13 mouse cellular contexts compared by ENCODE assay signal in the genomic region with DNA sequence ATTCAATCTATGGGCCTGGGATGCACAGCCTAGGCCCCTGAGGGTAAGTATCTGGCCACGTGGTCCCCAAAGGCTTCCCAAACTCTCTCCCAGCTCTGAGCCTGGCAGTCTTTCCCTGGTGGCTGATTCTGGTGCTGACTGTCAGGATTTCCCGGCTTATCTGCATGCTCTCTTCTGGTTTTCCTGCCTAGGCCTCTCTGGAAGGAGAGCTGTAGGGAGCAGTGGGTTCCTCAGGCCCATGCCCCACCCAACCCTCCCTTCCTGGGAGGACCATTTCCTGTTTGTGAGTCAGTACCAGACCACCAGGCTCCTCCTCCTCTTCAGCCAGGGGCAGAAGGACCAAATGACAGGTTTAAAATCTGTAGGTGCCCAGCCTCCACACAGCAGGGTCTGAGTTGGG. TPM values are rescaled to one million over a fixed set of nuclear protein-coding genes. Genes with fewer than 3 reads are reported as not detected.
A peak's percentile ranks its signal among the peaks of the same experiment; 100 is the strongest.
DNase-seq lines count a peak whose midpoint lies in the region; ATAC-seq and TF ChIP-seq lines count a peak whose summit lies in the region.
"Had no signal": no experiment of that assay in that cellular context is flagged by ENCODE, and none has a peak within 500 bp of the region (broad histone marks: within the 10 kb centered on the region; RNA-seq: fewer than 3 reads in every experiment).

No protein-coding gene starts in this region.

- H3K79me2 ChIP-seq in CH12.LX (replicated peaks; ENCODE audit: control insufficient read depth, extremely low read depth, insufficient read depth, poor library complexity, severe bottlenecking), result no peaks in the 10 kb centered on the region

- no peak for TF ChIP-seq RAD21 in CH12.LX (IDR thresholded peaks at IDR 0.05; ENCODE audit: low read depth, low read length)

- intact Hi-C loops in heart, postnatal 25 days (cut with DNase I), result no loop called here

- no peak for TF ChIP-seq EP300 in CH12.LX (IDR thresholded peaks at IDR 0.05; ENCODE audit: low read length)

- peak overlapping the region; percentile 73 for H3K27ac ChIP-seq in heart, embryonic 13.5 days (replicated peaks)
- H3K27ac ChIP-seq in CH12.LX (ENCODE audit: insufficient read depth, low read depth), result no peak overlapping the region
- H3K27ac ChIP-seq in liver, embryonic 16.5 days (ENCODE audit: low read length), result peak overlapping the region; percentile 17; the same call in 1 of the 2 replicates
- H3K27ac ChIP-seq: hindbrain, embryonic 14.5 days; lung, embryonic 15.5 days had no signal

- no peaks in the 10 kb centered on the region for H3K9me3 ChIP-seq in heart, embryonic 13.5 days
- H3K9me3 ChIP-seq in CH12.LX (replicated peaks; ENCODE audit: low read length), result no peaks in the 10 kb centered on the region
- no peaks in the 10 kb centered on the region for H3K9me3 ChIP-seq in liver, embryonic 16.5 days (replicated peaks; ENCODE audit: control insufficient read depth, low read length)
- H3K9me3 ChIP-seq: lung, embryonic 15.5 days had no signal

- no peak for TF ChIP-seq POLR2A in CH12.LX (IDR thresholded peaks at IDR 0.05; ENCODE audit: low read depth, low read length)

- peaks cover 59% of the 10 kb centered on the region for H3K4me1 ChIP-seq in heart, embryonic 13.5 days
- H3K4me1 ChIP-seq in CH12.LX (ENCODE audit: control insufficient read depth in 1 of 2, insufficient read depth in 2 of 2), result peaks cover 3 to 53% of the 10 kb centered on the region in 2 experiments
- no peaks in the 10 kb centered on the region for H3K4me1 ChIP-seq in liver, embryonic 16.5 days (ENCODE audit: control insufficient read depth, low read depth, low read length)

- dilution Hi-C loops in CH12.LX (cut with MboI; ENCODE audit: extremely low pct_ligation_motif_present, extremely low pct_unique_long_range_greater_than_20kb, low sequenced_read_pairs), result no loop called here

- H3K36me3 ChIP-seq in heart, embryonic 13.5 days, result 0 out of 2 replicates have a peak, but pooled peaks cover 4% of the 10 kb centered on the region
- H3K36me3 ChIP-seq in CH12.LX (replicated peaks in 1 of 2; ENCODE audit: control insufficient read depth in 1 of 2, insufficient read depth in 1 of 2, low read length in 1 of 2), result peaks cover 0 to 28% of the 10 kb centered on the region in 2 experiments
- no peaks in the 10 kb centered on the region for H3K36me3 ChIP-seq in liver, embryonic 16.5 days (ENCODE audit: control insufficient read depth, insufficient read depth)
- H3K36me3 ChIP-seq: lung, embryonic 15.5 days had no signal

- DNase-seq in heart, postnatal 25 days (ENCODE audit: low spot score), result no peak
- DNase-seq in CH12.LX (ENCODE audit: extremely low read depth), result peak; percentile 21
- DNase-seq in frontal cortex, postnatal 36 days (ENCODE audit: low spot score in 2 of 2), result no peak
- no peak for DNase-seq in thymus, postnatal 10 days (ENCODE audit: low spot score in 2 of 2)
- DNase-seq in right cerebral cortex, postnatal 36 days (ENCODE audit: low spot score in 2 of 2), result no peak
- DNase-seq: spleen, adult 18-20 months had no signal

- WGBS in heart, embryonic 13.5 days, result 0% methylated on average over 2 of the region's 2 CpGs
- 16% methylated on average over 2 of the region's 2 CpGs for WGBS in liver, embryonic 16.5 days (ENCODE audit: insufficient replicate concordance)

- peak overlapping the region; percentile 44; the same call in 1 of the 2 replicates for H3K9ac ChIP-seq in heart, embryonic 13.5 days
- H3K9ac ChIP-seq in CH12.LX (ENCODE audit: insufficient read depth, low read depth), result no peak overlapping the region
- no peak overlapping the region for H3K9ac ChIP-seq in liver, embryonic 16.5 days (ENCODE audit: low read depth, low read length)
- H3K9ac ChIP-seq: hindbrain, embryonic 14.5 days; lung, embryonic 15.5 days had no signal

- H3K4me2 ChIP-seq in heart, embryonic 13.5 days, result no peak overlapping the region
- H3K4me2 ChIP-seq in CH12.LX (ENCODE audit: insufficient read depth, low read depth, poor library complexity, severe bottlenecking), result no peak overlapping the region
- H3K4me2 ChIP-seq in liver, embryonic 16.5 days (ENCODE audit: low read depth, low read length), result no peak overlapping the region
- H3K4me2 ChIP-seq: hindbrain, embryonic 14.5 days; lung, embryonic 15.5 days had no signal

- no peak overlapping the region for H3K4me3 ChIP-seq in heart, embryonic 13.5 days
- no peak overlapping the region for H3K4me3 ChIP-seq in CH12.LX (replicated peaks in 1 of 3; ENCODE audit: low read depth in 2 of 3, low read length in 2 of 3, poor library complexity in 1 of 3)
- no peak overlapping the region for H3K4me3 ChIP-seq in liver, embryonic 16.5 days (ENCODE audit: low read depth, low read length)
- H3K4me3 ChIP-seq: erythroblast, embryonic 14.5 days; lung, embryonic 15.5 days had no signal

- H3K27me3 ChIP-seq in heart, embryonic 13.5 days (replicated peaks), result no peaks in the 10 kb centered on the region
- H3K27me3 ChIP-seq in CH12.LX (replicated peaks), result no peaks in the 10 kb centered on the region
- no peaks in the 10 kb centered on the region for H3K27me3 ChIP-seq in liver, embryonic 16.5 days (ENCODE audit: control insufficient read depth, insufficient read depth, low read depth, low read length)
- H3K27me3 ChIP-seq: lung, embryonic 15.5 days had no signal

- no peak for TF ChIP-seq CTCF in CH12.LX (conservative IDR thresholded peaks at IDR 0.05 in 1 of 2, IDR thresholded peaks at IDR 0.05 in 1 of 2; ENCODE audit: low read depth in 2 of 2, low read length in 2 of 2)

- in situ Hi-C loops in CH12.LX (cut with MboI; ENCODE audit: low pct_ligation_motif_present, low pct_unique_long_range_greater_than_20kb, low sequenced_read_pairs), result loop anchor here (5.0 kb wide), 1 partner anchor 35 kb away; the partner anchor contains the start of gene Ablim2

- no peak for ATAC-seq in heart, embryonic 13.5 days (ENCODE audit: extremely low read depth, insufficient number of reproducible peaks, low FRiP score, low TSS enrichment)
- 0 out of 2 replicates have a peak, but pooled peaks have one; percentile 13 for ATAC-seq in common myeloid progenitor, adult 5-6 weeks (replicated peaks; ENCODE audit: low read depth, poor library complexity, severe bottlenecking)
- peak; percentile 64 for ATAC-seq in liver, embryonic 16.5 days (ENCODE audit: low read depth)

TF ChIP-seq in CH12.LX, 34 proteins besides CTCF, POLR2A, EP300 and RAD21:
- no peak for TF ChIP-seq SMC3 (IDR thresholded peaks at IDR 0.05; ENCODE audit: low read depth, low read length)
- no peak for TF ChIP-seq KAT2A (IDR thresholded peaks at IDR 0.05; ENCODE audit: insufficient replicate concordance, low read length)
- TF ChIP-seq IRF4 (IDR thresholded peaks at IDR 0.05; ENCODE audit: low read depth, low read length), result no peak
- TF ChIP-seq NRF1 (IDR thresholded peaks at IDR 0.05; ENCODE audit: low read depth, low read length), result no peak
- no peak for TF ChIP-seq HCFC1 (IDR thresholded peaks at IDR 0.05; ENCODE audit: low read depth, low read length)

RNA-seq across cellular contexts. Expression of gene Sh3tc1, which starts 17.1 kb away (rescaled TPM):
- polyA plus RNA-seq in heart, embryonic 13.5 days (2015; fragmentation: Nextera tagmentation; extraction: Ambion mirVana), result 9.2 and 9.7 TPM in 2 replicates
- total RNA-seq in heart, postnatal 25 days (2021), result 10 to 100 TPM in 1 of 2 experiments, 1 to 10 TPM in 1; 9.7 to 10.5 TPM
- total RNA-seq in CH12.LX (2012; rRNA removed) (0.85 and 0.97 TPM in 2 replicates), CH12.LX (2014; rRNA removed) (1.2 and 1.4 TPM in 2 replicates)
- 2.3 and 3.5 TPM in 2 replicates for polyA plus RNA-seq in CH12.LX (2012; ENCODE audit: insufficient read length, low read depth)
- 3.9 and 8.5 TPM in 2 replicates for total RNA-seq in common myeloid progenitor, adult 5-6 weeks (2017)
- polyA plus RNA-seq in liver, embryonic 16.5 days (2015; fragmentation: Nextera tagmentation; extraction: Ambion mirVana), result 2.6 and 3.2 TPM in 2 replicates

RNA-seq across cellular contexts. Expression of gene Ablim2, which starts 35.0 kb away (rescaled TPM):
- 4.9 and 5.1 TPM in 2 replicates for polyA plus RNA-seq in heart, embryonic 13.5 days (2015; fragmentation: Nextera tagmentation; extraction: Ambion mirVana)
- 10 to 100 TPM; 14.9 to 16.0 TPM for total RNA-seq in heart, postnatal 25 days (2021)
- 3.7 and 11.0 TPM in 2 replicates for total RNA-seq in CH12.LX (2012; rRNA removed)
- total RNA-seq in CH12.LX (2014; rRNA removed), result 4.7 and 12.2 TPM in 2 replicates
- polyA plus RNA-seq in CH12.LX (2012; ENCODE audit: insufficient read length, low read depth), result 2.6 and 4.4 TPM in 2 replicates
- not detected in 2 replicates for total RNA-seq in common myeloid progenitor, adult 5-6 weeks (2017)
- 0.20 and 0.45 TPM in 2 replicates for polyA plus RNA-seq in liver, embryonic 16.5 days (2015; fragmentation: Nextera tagmentation; extraction: Ambion mirVana)
- total RNA-seq: monocyte, adult 5-6 weeks had no signal
- polyA plus RNA-seq: erythroblast, embryonic 14.5 days had no signal

RNA-seq across cellular contexts. Expression of gene Htra3, which starts 43.1 kb away (rescaled TPM):
- polyA plus RNA-seq in heart, embryonic 13.5 days (2015; fragmentation: Nextera tagmentation; extraction: Ambion mirVana), result 6.3 and 7.2 TPM in 2 replicates
- total RNA-seq in heart, postnatal 25 days (2021), result 100 to 1,000 TPM; 116 to 131 TPM
- total RNA-seq in CH12.LX (2012; rRNA removed) (not detected in 2 replicates), CH12.LX (2014; rRNA removed) (not detected in 2 replicates)
- polyA plus RNA-seq in CH12.LX (2012; ENCODE audit: insufficient read length, low read depth), result not detected in 2 replicates
- total RNA-seq in common myeloid progenitor, adult 5-6 weeks (2017), result not detected in 2 replicates
- 1.7 and 2.9 TPM in 2 replicates for polyA plus RNA-seq in liver, embryonic 16.5 days (2015; fragmentation: Nextera tagmentation; extraction: Ambion mirVana)
- total RNA-seq: monocyte, adult 5-6 weeks had no signal
- polyA plus RNA-seq: erythroblast, embryonic 14.5 days had no signal

Comparison
In these comparisons a context has a peak if more than half of its experiments do, and no peak if none do; other contexts are left out.
1. RNA of gene Htra3, which starts 43.1 kb away (total RNA-seq): 116 to 131 TPM in heart, postnatal 25 days; not detected in CH12.LX and not detected in common myeloid progenitor, adult 5-6 weeks; every median in the first group is over 100 times any median in the second.